Mouse (Mus musculus): ENCODE measurements around the gene Hax1. TPM values are rescaled to one million over a fixed set of nuclear protein-coding genes. Genes with fewer than 3 reads are reported as not detected.

The Hax1 gene
- polyA plus RNA-seq, 1 experiment from 2014 or later, result 123 TPM

DNA sequence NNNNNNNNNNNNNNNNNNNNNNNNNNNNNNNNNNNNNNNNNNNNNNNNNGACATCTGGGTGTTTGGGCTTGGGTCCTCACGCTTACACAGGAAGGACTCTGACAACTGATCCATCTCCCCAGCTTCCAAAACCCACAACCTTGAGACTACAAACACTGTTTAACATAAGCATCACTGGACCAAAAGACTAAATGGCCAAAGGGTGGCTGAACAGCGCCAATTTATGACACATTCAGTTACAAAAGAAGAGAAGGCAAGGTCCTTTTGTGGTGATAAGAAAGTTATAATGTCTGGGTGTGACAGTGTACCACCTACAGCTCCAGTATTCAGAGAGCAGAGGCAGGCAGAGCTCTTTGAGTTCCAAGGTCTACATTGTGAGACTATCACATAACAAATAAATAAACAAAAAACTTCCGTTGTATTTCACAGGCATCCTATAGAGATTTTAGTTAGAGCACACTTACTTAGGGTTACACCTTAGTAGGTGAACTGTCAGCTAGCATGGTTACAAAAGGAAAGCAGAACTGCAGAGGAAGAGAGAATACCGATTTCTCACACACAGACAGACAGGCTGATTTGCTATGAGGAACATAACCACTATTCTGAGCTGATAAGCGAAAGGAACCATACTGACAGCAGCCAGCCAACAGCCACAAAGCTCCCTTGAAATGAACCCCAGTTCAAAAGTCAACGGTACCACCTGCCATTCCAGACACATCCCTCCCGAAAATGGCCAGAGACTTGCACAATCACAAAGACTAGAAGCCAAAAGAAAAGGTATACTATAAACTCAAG is 42.2 kb downstream of the Hax1 start:
- Histone ChIP-seq H3K27ac (ENCODE audit: low read length) (no peak overlapping the region), H3K4me1 (ENCODE audit: control insufficient read depth, low read depth, low read length) (peaks cover 4% of the 10 kb centered on the region), H3K36me3 (ENCODE audit: control insufficient read depth, insufficient read depth) (peaks cover 2% of the 10 kb centered on the region; the same call in 1 of the 2 replicates), H3K9me3 (replicated peaks; ENCODE audit: control insufficient read depth, low read length) (no peaks in the 10 kb centered on the region), H3K9ac (ENCODE audit: low read depth, low read length) (no peak overlapping the region), H3K4me3 (ENCODE audit: low read depth, low read length) (no peak overlapping the region), H3K4me2 (ENCODE audit: low read depth, low read length) (no peak overlapping the region), H3K27me3 (ENCODE audit: control insufficient read depth, insufficient read depth, low read depth, low read length) (peaks cover 18% of the 10 kb centered on the region)
- 62% methylated on average over 7 of the region's 7 CpGs for WGBS (ENCODE audit: insufficient replicate concordance)
- ATAC-seq (ENCODE audit: low read depth), result no peak

DNA sequence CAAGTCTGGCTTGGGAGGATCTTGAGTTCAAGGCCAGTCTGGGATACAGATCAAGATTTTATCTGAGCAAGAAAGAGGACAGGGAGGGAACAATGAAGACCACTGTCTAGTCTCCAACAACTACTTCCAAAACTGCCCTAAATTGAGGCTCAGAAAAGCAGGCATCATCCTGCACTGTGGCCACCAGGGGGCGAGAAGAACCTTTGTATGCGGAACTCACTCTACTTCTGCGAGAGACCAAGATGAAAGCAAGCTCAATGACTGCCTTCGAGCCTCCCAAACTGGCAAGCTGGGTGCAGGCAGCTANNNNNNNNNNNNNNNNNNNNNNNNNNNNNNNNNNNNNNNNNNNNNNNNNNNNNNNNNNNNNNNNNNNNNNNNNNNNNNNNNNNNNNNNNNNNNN is 45.2 kb downstream of the Hax1 start:
- Histone ChIP-seq H3K9ac (ENCODE audit: low read depth, low read length) (no peak overlapping the region), H3K4me1 (ENCODE audit: control insufficient read depth, low read depth, low read length) (no peaks in the 10 kb centered on the region), H3K36me3 (ENCODE audit: control insufficient read depth, insufficient read depth) (peaks cover 2% of the 10 kb centered on the region; the same call in 1 of the 2 replicates), H3K4me3 (ENCODE audit: low read depth, low read length) (no peak overlapping the region), H3K9me3 (replicated peaks; ENCODE audit: control insufficient read depth, low read length) (no peaks in the 10 kb centered on the region), H3K27ac (ENCODE audit: low read length) (no peak overlapping the region), H3K27me3 (ENCODE audit: control insufficient read depth, insufficient read depth, low read depth, low read length) (no peaks in the 10 kb centered on the region), H3K4me2 (ENCODE audit: low read depth, low read length) (no peak overlapping the region)
- 3% methylated on average over 4 of the region's 4 CpGs for WGBS (ENCODE audit: insufficient replicate concordance)
- no peak for ATAC-seq (ENCODE audit: low read depth)

- no peak for ATAC-seq (ENCODE audit: low read depth)
- Histone ChIP-seq H3K4me2 (ENCODE audit: low read depth, low read length) (no peak overlapping the region), H3K4me3 (ENCODE audit: low read depth, low read length) (no peak overlapping the region), H3K9ac (ENCODE audit: low read depth, low read length) (no peak overlapping the region), H3K27me3 (ENCODE audit: control insufficient read depth, insufficient read depth, low read depth, low read length) (no peaks in the 10 kb centered on the region), H3K27ac (ENCODE audit: low read length) (no peak overlapping the region), H3K9me3 (replicated peaks; ENCODE audit: control insufficient read depth, low read length) (no peaks in the 10 kb centered on the region), H3K36me3 (ENCODE audit: control insufficient read depth, insufficient read depth) (peaks cover 5% of the 10 kb centered on the region), H3K4me1 (ENCODE audit: control insufficient read depth, low read depth, low read length) (no peaks in the 10 kb centered on the region)
- 60% methylated on average over 6 of the region's 6 CpGs for WGBS (ENCODE audit: insufficient replicate concordance)
These were observed 49.9 kb downstream of the Hax1 start for GRCm38 (mm10) chr3:89948655-89949054.

DNA sequence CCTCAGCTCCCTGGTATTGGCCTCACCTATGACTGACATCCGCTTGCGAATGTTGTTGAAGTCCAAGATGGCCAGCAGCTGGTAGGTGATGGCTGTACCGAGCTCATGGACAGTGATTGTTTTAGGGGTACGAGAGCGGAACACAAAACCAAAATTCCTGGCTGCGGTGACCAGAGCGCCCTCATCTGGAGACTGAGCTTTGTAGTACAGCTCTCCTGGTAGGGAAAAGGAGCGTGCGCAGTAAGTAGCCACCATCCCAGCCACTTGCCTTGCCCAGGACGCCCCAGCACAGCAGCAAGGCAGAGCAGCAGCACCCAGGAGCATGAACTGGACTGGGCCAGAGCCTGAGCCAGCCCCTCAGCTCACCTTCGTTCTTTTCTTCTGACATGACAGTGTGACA is 50.6 kb downstream of the Hax1 start:
- H3K27me3 ChIP-seq (ENCODE audit: control insufficient read depth, insufficient read depth, low read depth, low read length), result no peaks in the 10 kb centered on the region
- no peak overlapping the region for H3K27ac ChIP-seq (ENCODE audit: low read length)
- no peak for ATAC-seq (ENCODE audit: low read depth)
- peaks cover 6% of the 10 kb centered on the region for H3K36me3 ChIP-seq (ENCODE audit: control insufficient read depth, insufficient read depth)
- WGBS (ENCODE audit: insufficient replicate concordance), result 80% methylated on average over 11 of the region's 11 CpGs
- no peaks in the 10 kb centered on the region for H3K9me3 ChIP-seq (replicated peaks; ENCODE audit: control insufficient read depth, low read length)
- no peak overlapping the region for H3K9ac ChIP-seq (ENCODE audit: low read depth, low read length)
- H3K4me3 ChIP-seq (ENCODE audit: low read depth, low read length), result no peak overlapping the region
- H3K4me1 ChIP-seq (ENCODE audit: control insufficient read depth, low read depth, low read length), result no peaks in the 10 kb centered on the region
- no peak overlapping the region for H3K4me2 ChIP-seq (ENCODE audit: low read depth, low read length)

Small RNA genes within 50 kb of the gene (microRNA-seq; reads per million reads assigned to microRNA genes)
- gene Mir7669, result 0.74 reads per million

Other genes starting within 250 kb of the Hax1 start
- gene Chrnb2, start 234.1 kb downstream of the Hax1 start, polyA plus RNA-seq (2015; fragmentation: Nextera tagmentation; extraction: Ambion mirVana), result 0.15 and 0.26 TPM in 2 replicates
- 2.3 and 3.3 TPM in 2 replicates for gene Ube2q1, start 225.2 kb downstream of the Hax1 start, polyA plus RNA-seq (2015; fragmentation: Nextera tagmentation; extraction: Ambion mirVana)
- 0.90 and 1.1 TPM in 2 replicates for gene She, start 167.4 kb downstream of the Hax1 start, polyA plus RNA-seq (2015; fragmentation: Nextera tagmentation; extraction: Ambion mirVana)
- gene Il6ra, start 85.6 kb downstream of the Hax1 start, polyA plus RNA-seq (2015; fragmentation: Nextera tagmentation; extraction: Ambion mirVana), result 5.9 and 7.1 TPM in 2 replicates
- 1.9 and 2.0 TPM in 2 replicates for gene Atp8b2, start 35.3 kb downstream of the Hax1 start, polyA plus RNA-seq (2015; fragmentation: Nextera tagmentation; extraction: Ambion mirVana)
- 76.1 and 76.3 TPM in 2 replicates for gene 4933434E20Rik, start 52.9 kb upstream of the Hax1 start, polyA plus RNA-seq (2015; fragmentation: Nextera tagmentation; extraction: Ambion mirVana)
- gene Ubap2l, start 53.8 kb upstream of the Hax1 start, polyA plus RNA-seq (2015; fragmentation: Nextera tagmentation; extraction: Ambion mirVana), result 57.4 and 64.4 TPM in 2 replicates
- 162 and 169 TPM in 2 replicates for gene Tpm3, start 73.9 kb upstream of the Hax1 start, polyA plus RNA-seq (2015; fragmentation: Nextera tagmentation; extraction: Ambion mirVana)
- 0.04 and 0.06 TPM in 2 replicates for gene Nup210l, start 105.4 kb upstream of the Hax1 start, polyA plus RNA-seq (2015; fragmentation: Nextera tagmentation; extraction: Ambion mirVana)
- 555 and 627 TPM in 2 replicates for gene Rps27, start 214.9 kb upstream of the Hax1 start, polyA plus RNA-seq (2015; fragmentation: Nextera tagmentation; extraction: Ambion mirVana)
- gene Rab13, start 214.9 kb upstream of the Hax1 start, polyA plus RNA-seq (2015; fragmentation: Nextera tagmentation; extraction: Ambion mirVana), result 3.8 and 4.1 TPM in 2 replicates
- gene Jtb, start 232.8 kb upstream of the Hax1 start, polyA plus RNA-seq (2015; fragmentation: Nextera tagmentation; extraction: Ambion mirVana), result 35.7 and 37.7 TPM in 2 replicates
- gene Creb3l4, start 244.7 kb upstream of the Hax1 start, polyA plus RNA-seq (2015; fragmentation: Nextera tagmentation; extraction: Ambion mirVana), result 0.35 and 0.41 TPM in 2 replicates
- gene Slc39a1, start 249.4 kb upstream of the Hax1 start, polyA plus RNA-seq (2015; fragmentation: Nextera tagmentation; extraction: Ambion mirVana), result 30.0 and 33.5 TPM in 2 replicates

Data from liver, embryonic 16.5 days (tissue).